In genomic region chr16:16982636-16983035, GRCm38 (mm10) we compare ENCODE assay signal across 7 mouse cellular contexts. TPM values are rescaled to one million over a fixed set of nuclear protein-coding genes. Genes with fewer than 3 reads are reported as not detected.
A peak's percentile ranks its signal among the peaks of the same experiment; 100 is the strongest.
DNase-seq lines count a peak whose midpoint lies in the region; ATAC-seq and TF ChIP-seq lines count a peak whose summit lies in the region.

No protein-coding gene starts in this region.

- DNase-seq in lung, embryonic 14.5 days = no peak
- DNase-seq in lung, postnatal 14 days = no peak
- DNase-seq in forebrain, embryonic 10.5 days (ENCODE audit: extremely low spot score, low spot score) = no peak
- no peak for DNase-seq in adrenal gland, adult 2 months
- no peak for DNase-seq in urinary bladder, postnatal 14 days (ENCODE audit: low spot score)

- TF ChIP-seq POLR2A in small intestine, adult 2 months (IDR thresholded peaks at IDR 0.05; ENCODE audit: low read depth, low read length) = no peak

- peaks cover 10% of the 10 kb centered on the region; the same call in 1 of the 2 replicates for H3K36me3 ChIP-seq in lung, embryonic 14.5 days (ENCODE audit: insufficient read depth)
- H3K36me3 ChIP-seq in forebrain, embryonic 10.5 days (replicated peaks) = peaks cover 23% of the 10 kb centered on the region
- 0 out of 2 replicates have a peak, but pooled peaks cover 11% of the 10 kb centered on the region for H3K36me3 ChIP-seq in limb, embryonic 13.5 days
- H3K36me3 ChIP-seq in small intestine, adult 2 months (ENCODE audit: control insufficient read depth, insufficient read depth, low read length) = peaks cover 4% of the 10 kb centered on the region; the same call in 1 of the 2 replicates

- H3K27me3 ChIP-seq in lung, embryonic 14.5 days (ENCODE audit: insufficient read depth, low read length) = no peaks in the 10 kb centered on the region
- H3K27me3 ChIP-seq in forebrain, embryonic 10.5 days (ENCODE audit: poor library complexity, severe bottlenecking) = no peaks in the 10 kb centered on the region
- no peaks in the 10 kb centered on the region for H3K27me3 ChIP-seq in limb, embryonic 13.5 days
- no peaks in the 10 kb centered on the region for H3K27me3 ChIP-seq in small intestine, adult 2 months (ENCODE audit: control insufficient read depth, insufficient read depth, low read length)

- peak overlapping the region; percentile 83 for H3K4me3 ChIP-seq in lung, embryonic 14.5 days (ENCODE audit: low read depth, low read length)
- peak overlapping the region; percentile 98 for H3K4me3 ChIP-seq in forebrain, embryonic 10.5 days
- peak overlapping the region; percentile 100 for H3K4me3 ChIP-seq in limb, embryonic 13.5 days
- H3K4me3 ChIP-seq in small intestine, adult 2 months (ENCODE audit: low read depth, low read length) = peak overlapping the region; percentile 94

- peak; percentile 48; the same call in 1 of the 2 replicates for ATAC-seq in lung, embryonic 14.5 days (ENCODE audit: insufficient read depth)
- peak; percentile 22; the same call in 1 of the 2 replicates for ATAC-seq in limb, embryonic 13.5 days (ENCODE audit: low FRiP score, low read depth)

- TF ChIP-seq CTCF in lung, embryonic 14.5 days (IDR thresholded peaks at IDR 0.05; ENCODE audit: low read depth) = no peak
- no peak for TF ChIP-seq CTCF in small intestine, adult 2 months (IDR thresholded peaks at IDR 0.05; ENCODE audit: extremely low read depth, insufficient read length, insufficient replicate concordance, low read depth, low read length)

- no peaks in the 10 kb centered on the region for H3K9me3 ChIP-seq in lung, embryonic 14.5 days (ENCODE audit: low read depth, low read length)
- H3K9me3 ChIP-seq in forebrain, embryonic 10.5 days = no peaks in the 10 kb centered on the region
- no peaks in the 10 kb centered on the region for H3K9me3 ChIP-seq in limb, embryonic 13.5 days

- peak overlapping the region; percentile 92; the same call in 1 of the 2 replicates for H3K27ac ChIP-seq in lung, embryonic 14.5 days (ENCODE audit: low read depth)
- H3K27ac ChIP-seq in forebrain, embryonic 10.5 days = peak overlapping the region; percentile 97
- no peak overlapping the region for H3K27ac ChIP-seq in limb, embryonic 13.5 days
- peak overlapping the region; percentile 23; the same call in 1 of the 2 replicates for H3K27ac ChIP-seq in small intestine, adult 2 months (ENCODE audit: insufficient read depth, low read depth, low read length)

- peak overlapping the region; percentile 79 for H3K9ac ChIP-seq in lung, embryonic 14.5 days
- peak overlapping the region; percentile 84 for H3K9ac ChIP-seq in limb, embryonic 13.5 days

- H3K4me1 ChIP-seq in lung, embryonic 14.5 days (ENCODE audit: insufficient read depth) = peaks cover 2% of the 10 kb centered on the region; the same call in 1 of the 2 replicates
- H3K4me1 ChIP-seq in forebrain, embryonic 10.5 days = peaks cover 28% of the 10 kb centered on the region
- peaks cover 20% of the 10 kb centered on the region for H3K4me1 ChIP-seq in limb, embryonic 13.5 days
- H3K4me1 ChIP-seq in small intestine, adult 2 months (ENCODE audit: control insufficient read depth, insufficient read depth, insufficient read length, low read length) = peaks cover 4% of the 10 kb centered on the region

- 39% methylated on average over 2 of the region's 2 CpGs for WGBS in lung, embryonic 14.5 days
- 31% methylated on average over 2 of the region's 2 CpGs for WGBS in forebrain, embryonic 10.5 days
- WGBS in limb, embryonic 13.5 days = 61% methylated on average over 1 of the region's 2 CpGs
- WGBS in small intestine, adult 2 months = 25% methylated on average over 2 of the region's 2 CpGs

- H3K4me2 ChIP-seq in lung, embryonic 14.5 days = peak overlapping the region; percentile 73
- H3K4me2 ChIP-seq in limb, embryonic 13.5 days (replicated peaks) = peak overlapping the region; percentile 71

RNA-seq across cellular contexts. Expression of gene Mapk1, which starts 0.5 kb away (rescaled TPM):
- 181 and 186 TPM in 2 replicates for polyA plus RNA-seq in lung, embryonic 14.5 days (2014; fragmentation: Nextera tagmentation; extraction: Ambion mirVana)
- polyA plus RNA-seq in forebrain, embryonic 10.5 days (2016; fragmentation: Nextera tagmentation; extraction: Ambion mirVana) = 147 and 150 TPM in 2 replicates
- polyA plus RNA-seq in limb, embryonic 13.5 days (2015; fragmentation: Nextera tagmentation; extraction: Ambion mirVana) = 145 and 155 TPM in 2 replicates
- 17.2 and 53.8 TPM in 2 replicates for polyA plus RNA-seq in small intestine, adult 2 months (2012; rRNA removed)
- 100 to 1,000 TPM; 178 to 206 TPM for total RNA-seq in adrenal gland, adult 2 months (2021)
- polyA plus RNA-seq in adrenal gland, adult 2 months (2012; rRNA removed) = 45.2 and 62.7 TPM in 2 replicates
